Mouse (Mus musculus) ES-Bruce4 (cell line): Measurements from ENCODE around the gene Spdye4c.

Experiments
- CTCF ChIP-seq: IDR thresholded peaks from one replicate; pipeline ENCODE4 v1.8.1; 2011; ENCODE audit warnings: low read depth, low read length
- EP300 ChIP-seq: IDR thresholded peaks from 2 replicates; pipeline ENCODE4 v1.6.1; 2011; ENCODE audit warnings: low read depth, low read length; ENCODE audit not compliant: insufficient read depth
- POLR2A ChIP-seq: IDR thresholded peaks from one replicate; pipeline ENCODE4 v1.8.1; 2011; ENCODE audit warnings: low read length; ENCODE audit not compliant: insufficient read depth

- TF ChIP-seq POLR2A (no peak), CTCF (no peak), EP300 (no peak)
Observed at GRCm38 (mm10) chr2:128601534-128601933, 10.5 kb downstream of the Spdye4c start.
